Mouse (Mus musculus) retina, postnatal 7 days (tissue): Measurements from ENCODE around the gene Olfr304.
"Not testable (repeated sequence)": the region's sequence is repeated elsewhere in the genome, so short reads cannot be mapped to it uniquely, and the experiment has no call there.

Source experiments
- DNase-seq: peaks from one replicate; pipeline ENCODE4 v3.0.0-alpha.2; 2012; ENCODE audit warnings: low read depth, low spot score

The Olfr304 gene

GRCm38 (mm10) chr7:86386558-86386957 is at the start of gene Olfr304:
Gene Olfr304, minus strand, starts transcription at chr7:86386658.
- DNase-seq: no peak

GRCm38 (mm10) chr7:86403546-86403945 is 17.1 kb upstream of the Olfr304 start, which contains the start of gene Olfr301:
Gene Olfr301, plus strand, starts transcription at chr7:86403846.
- no peak for DNase-seq

- no peak for DNase-seq
These were observed 11.2 kb upstream of the Olfr304 start, which contains the start of gene Olfr303 for GRCm38 (mm10) chr7:86397689-86398088. Gene Olfr303, minus strand, starts transcription at chr7:86397789.

DNA sequence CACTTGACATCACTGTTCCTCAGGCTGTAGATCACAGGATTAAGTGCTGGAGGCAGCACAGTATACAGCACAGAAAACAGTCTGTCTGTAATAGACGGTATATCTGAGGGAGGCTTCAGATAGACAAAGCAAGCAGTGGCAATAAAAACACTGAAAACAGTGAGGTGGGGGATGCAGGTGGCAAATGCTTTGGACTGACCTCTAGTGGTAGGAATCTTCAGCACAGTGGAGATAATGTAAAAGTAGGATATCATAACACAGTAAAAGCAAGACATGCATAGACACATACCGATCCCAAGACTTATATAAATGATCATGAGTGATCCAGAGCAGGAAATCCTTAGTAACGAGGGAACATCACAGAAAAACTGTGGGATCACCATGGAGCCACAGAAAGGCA is 689 bp downstream of the Olfr304 start:
- DNase-seq: no peak

DNA sequence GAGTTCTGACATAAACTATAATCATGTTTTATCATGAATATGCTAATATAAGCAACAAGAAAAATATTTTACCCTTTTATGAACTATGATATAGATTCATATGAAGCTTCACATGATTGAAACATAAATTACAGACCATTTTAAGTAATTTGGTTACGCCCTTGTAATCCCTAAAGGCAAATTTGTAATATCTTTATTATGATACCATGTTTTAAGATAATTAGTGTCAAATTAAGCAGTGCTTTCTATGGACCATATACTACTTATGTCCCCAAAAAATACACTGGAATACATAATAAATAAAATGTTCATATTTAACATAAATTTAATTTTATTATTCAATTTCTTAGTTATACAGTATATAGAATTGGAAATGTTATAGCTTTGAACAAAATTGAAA is 19.6 kb downstream of the Olfr304 start, which contains the start of gene Olfr305:
Gene Olfr305 (minus strand): TSS at position 101 of the 400 bp plus-strand sequence.
- DNase-seq: no peak

GRCm38 (mm10) chr7:86346296-86346695 is 40.2 kb downstream of the Olfr304 start:
- not testable (repeated sequence) for DNase-seq

DNA sequence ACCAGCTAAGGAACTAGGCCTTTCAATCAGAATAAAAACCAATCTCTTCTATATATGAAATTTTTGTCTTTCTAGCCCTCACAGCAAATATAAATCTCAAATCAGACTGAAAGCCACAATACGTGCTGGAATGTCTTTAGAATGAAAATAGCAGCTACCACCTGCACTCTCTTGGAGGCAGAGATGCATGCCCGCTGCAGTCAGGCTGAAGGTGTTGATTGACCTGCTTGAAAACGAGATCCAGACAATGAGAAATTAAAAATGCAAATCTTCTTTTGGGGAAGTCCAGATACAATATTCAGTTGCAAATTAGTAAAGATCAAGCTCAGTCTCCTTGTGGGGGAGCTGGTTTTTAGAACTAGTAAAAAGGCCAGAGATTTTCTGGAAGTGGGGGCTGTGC is 42.2 kb downstream of the Olfr304 start:
- no peak for DNase-seq

DNA sequence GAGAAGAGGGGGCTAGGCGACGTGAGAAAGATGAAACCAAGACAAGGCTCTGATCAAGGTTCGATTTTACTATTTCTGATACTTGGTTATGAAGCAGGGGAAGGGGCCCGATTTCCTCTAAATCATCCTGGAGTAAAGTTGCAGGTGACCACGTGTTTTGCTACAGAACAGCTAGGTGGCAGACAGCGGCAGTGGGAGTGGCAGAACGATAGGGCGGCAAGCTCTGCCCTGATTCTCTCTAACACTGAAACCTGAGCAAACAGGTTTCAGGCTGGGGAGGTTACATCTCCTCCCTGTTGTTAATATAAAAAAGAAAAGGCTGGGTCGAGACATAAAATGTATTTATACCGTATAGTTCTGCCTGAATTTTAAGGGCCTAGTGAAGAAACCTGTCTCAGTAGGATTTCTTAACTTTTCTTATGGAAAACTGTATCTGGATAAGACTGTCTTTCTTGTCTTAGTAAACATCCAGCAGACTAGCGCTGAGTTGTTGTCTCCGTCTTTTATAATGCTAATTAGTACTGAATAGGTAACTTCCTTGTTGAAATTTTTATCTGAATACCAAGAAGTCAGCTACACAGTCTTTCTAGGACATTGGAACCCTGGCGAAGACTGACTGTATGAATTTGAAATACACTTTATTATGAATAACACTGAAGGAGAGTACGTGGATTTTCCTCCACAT is 43.4 kb downstream of the Olfr304 start:
- no peak for DNase-seq

- no peak for DNase-seq
These were observed 49.0 kb downstream of the Olfr304 start, which contains the start of gene Olfr307 for GRCm38 (mm10) chr7:86337486-86337885. Gene Olfr307, minus strand, starts transcription at chr7:86337586.
